Mouse (Mus musculus): ENCODE data around the gene Cdk18. TPM values are rescaled to one million over a fixed set of nuclear protein-coding genes. Genes with fewer than 3 reads are reported as not detected.

Cdk18 gene
- polyA plus RNA-seq, 1 experiment from 2014 or later = 3.9 TPM

Other genes with a start within 250 kb of the Cdk18 start
- gene Nucks1, start 229.2 kb downstream of the Cdk18 start, polyA plus RNA-seq (2014; fragmentation: Nextera tagmentation; extraction: Ambion mirVana) = 63.3 and 63.4 TPM in 2 replicates
- 1.7 and 2.3 TPM in 2 replicates for gene Slc45a3, start 176.7 kb downstream of the Cdk18 start, polyA plus RNA-seq (2014; fragmentation: Nextera tagmentation; extraction: Ambion mirVana)
- gene Elk4, start 132.1 kb downstream of the Cdk18 start, polyA plus RNA-seq (2014; fragmentation: Nextera tagmentation; extraction: Ambion mirVana) = 17.1 and 20.8 TPM in 2 replicates
- gene Mfsd4a, start 71.6 kb downstream of the Cdk18 start, polyA plus RNA-seq (2014; fragmentation: Nextera tagmentation; extraction: Ambion mirVana) = 8.6 and 10.6 TPM in 2 replicates
- gene Lemd1, start 51.7 kb upstream of the Cdk18 start, polyA plus RNA-seq (2014; fragmentation: Nextera tagmentation; extraction: Ambion mirVana) = 1.2 and 1.5 TPM in 2 replicates
- 0.87 and 1.1 TPM in 2 replicates for gene AC124108.1, start 51.8 kb upstream of the Cdk18 start, polyA plus RNA-seq (2014; fragmentation: Nextera tagmentation; extraction: Ambion mirVana)
- not detected in 2 replicates for gene Gm10188, start 90.1 kb upstream of the Cdk18 start, polyA plus RNA-seq (2014; fragmentation: Nextera tagmentation; extraction: Ambion mirVana)
- gene Klhdc8a, start 158.9 kb upstream of the Cdk18 start, polyA plus RNA-seq (2014; fragmentation: Nextera tagmentation; extraction: Ambion mirVana) = 0.07 TPM in 1 of 2 replicates, not detected in the other
- 0.56 and 1.2 TPM in 2 replicates for gene Nuak2, start 176.4 kb upstream of the Cdk18 start, polyA plus RNA-seq (2014; fragmentation: Nextera tagmentation; extraction: Ambion mirVana)